Mouse (Mus musculus): ENCODE measurements around the gene Ano8. TPM values are rescaled to one million over a fixed set of nuclear protein-coding genes. Genes with fewer than 3 reads are reported as not detected.
"Not testable (repeated sequence)": the region's sequence is repeated elsewhere in the genome, so short reads cannot be mapped to it uniquely, and the experiment has no call there.

Ano8 gene
- polyA plus RNA-seq, 1 experiment: 3.3 TPM

DNA sequence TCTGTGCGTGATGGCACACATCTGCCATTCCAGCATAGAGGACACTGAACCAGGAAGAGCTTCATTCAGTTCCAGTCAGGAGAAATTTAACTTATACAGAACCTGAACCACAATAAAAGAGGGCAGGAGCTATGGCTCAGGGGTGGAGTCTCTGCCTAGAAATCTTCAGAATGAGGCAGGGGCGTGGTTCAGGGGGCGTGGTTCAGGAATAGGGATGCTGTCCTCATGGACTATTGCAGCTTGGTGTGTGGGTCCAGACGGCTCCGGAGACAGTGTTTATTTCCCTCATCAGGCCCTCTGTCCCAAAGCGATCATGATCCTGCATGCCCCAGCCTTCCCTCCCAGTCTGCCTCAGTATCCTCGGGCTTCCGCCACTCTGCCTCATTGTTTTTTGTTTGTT lies 31.1 kb downstream of the Ano8 start:
- Histone ChIP-seq H3K27me3 (replicated peaks) (peaks cover 47% of the 10 kb centered on the region), H3K4me1 (peaks cover 26% of the 10 kb centered on the region), H3K36me3 (replicated peaks; ENCODE audit: low read length) (peaks cover 27% of the 10 kb centered on the region), H3K4me3 (replicated peaks) (no peak overlapping the region), H3K9me3 (peaks cover 6% of the 10 kb centered on the region; the same call in 1 of the 2 replicates)
- no peak for TF ChIP-seq GATA1 (IDR thresholded peaks at IDR 0.05; ENCODE audit: borderline replicate concordance, low read length)
- no peak for TF ChIP-seq FLI1 (IDR thresholded peaks at IDR 0.05; ENCODE audit: low read length)

- no peak overlapping the region for H3K4me3 ChIP-seq (replicated peaks)
- peaks cover 9% of the 10 kb centered on the region for H3K36me3 ChIP-seq (replicated peaks; ENCODE audit: low read length)
- H3K9me3 ChIP-seq: peaks cover 7% of the 10 kb centered on the region; the same call in 1 of the 2 replicates
- H3K4me1 ChIP-seq: peaks cover 13% of the 10 kb centered on the region
- no peak for TF ChIP-seq FLI1 (IDR thresholded peaks at IDR 0.05; ENCODE audit: low read length)
- TF ChIP-seq GATA1 (IDR thresholded peaks at IDR 0.05; ENCODE audit: borderline replicate concordance, low read length): no peak
- H3K27me3 ChIP-seq (replicated peaks): peaks cover 43% of the 10 kb centered on the region
Measured at GRCm38 (mm10) chr8:71452669-71453068, 33.1 kb downstream of the Ano8 start.

- H3K4me1 ChIP-seq: peaks cover 4% of the 10 kb centered on the region
Measured at GRCm38 (mm10) chr8:71451777-71452176, 34.0 kb downstream of the Ano8 start.

DNA sequence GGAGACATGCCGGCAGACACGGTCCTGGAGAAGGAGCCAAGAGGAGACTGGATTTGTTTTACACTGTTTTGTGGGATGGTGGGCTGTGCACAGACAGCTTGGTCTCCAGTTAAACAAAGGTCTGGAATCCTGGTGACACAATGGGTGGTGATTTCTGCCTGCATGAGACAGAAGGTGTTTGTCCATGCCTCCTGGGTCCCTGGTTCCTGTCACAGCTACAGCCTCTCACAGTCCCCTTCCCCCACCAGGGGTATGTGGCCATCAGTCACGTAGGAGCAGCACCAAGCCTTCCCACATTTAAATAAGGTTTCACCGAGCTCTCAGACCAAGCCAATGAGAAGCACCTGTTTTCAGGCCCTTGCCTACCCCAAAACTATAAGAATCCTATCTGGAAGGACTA lies 34.4 kb downstream of the Ano8 start:
- Histone ChIP-seq H3K27me3 (replicated peaks) (peaks cover 47% of the 10 kb centered on the region), H3K9me3 (peaks cover 7% of the 10 kb centered on the region; the same call in 1 of the 2 replicates), H3K4me3 (replicated peaks) (no peak overlapping the region), H3K36me3 (replicated peaks; ENCODE audit: low read length) (no peaks in the 10 kb centered on the region), H3K4me1 (peaks cover 3% of the 10 kb centered on the region; the same call in 1 of the 2 replicates)
- TF ChIP-seq GATA1 (IDR thresholded peaks at IDR 0.05; ENCODE audit: borderline replicate concordance, low read length) (no peak), FLI1 (IDR thresholded peaks at IDR 0.05; ENCODE audit: low read length) (no peak)

More at GRCm38 (mm10) chr8:71451777-71452176, 34.0 kb downstream of the Ano8 start:
- Histone ChIP-seq H3K4me3 (replicated peaks) (no peak overlapping the region), H3K9me3 (peaks cover 7% of the 10 kb centered on the region; the same call in 1 of the 2 replicates), H3K27me3 (replicated peaks) (peaks cover 47% of the 10 kb centered on the region), H3K36me3 (replicated peaks; ENCODE audit: low read length) (peaks cover under 1% of the 10 kb centered on the region)
- TF ChIP-seq GATA1 (IDR thresholded peaks at IDR 0.05; ENCODE audit: borderline replicate concordance, low read length) (no peak), FLI1 (IDR thresholded peaks at IDR 0.05; ENCODE audit: low read length) (no peak)

DNA sequence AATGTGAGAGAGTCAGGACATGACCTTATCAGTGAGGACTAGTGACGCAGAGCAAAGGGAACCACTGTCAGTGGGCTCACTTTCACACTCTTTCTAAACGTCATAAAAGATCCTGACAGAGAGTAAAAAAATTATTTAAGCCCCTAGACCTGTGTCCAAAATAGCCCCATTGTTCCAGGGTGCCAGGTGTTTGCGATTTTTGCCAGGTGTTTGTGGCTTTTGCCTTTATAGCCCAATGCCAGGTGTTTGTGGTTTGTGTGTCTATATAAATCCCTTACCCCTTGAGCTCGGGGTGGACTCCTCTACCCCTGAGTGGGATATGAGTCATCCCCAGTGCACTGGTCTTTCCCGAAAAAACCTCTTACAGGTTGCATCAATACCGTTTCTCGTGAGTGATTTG lies 40.7 kb downstream of the Ano8 start:
- peaks cover 5% of the 10 kb centered on the region; the same call in 1 of the 2 replicates for H3K9me3 ChIP-seq
- no peak overlapping the region for H3K4me3 ChIP-seq (replicated peaks)
- H3K27me3 ChIP-seq (replicated peaks): peaks cover 31% of the 10 kb centered on the region
- TF ChIP-seq FLI1 (IDR thresholded peaks at IDR 0.05; ENCODE audit: low read length) (no peak), GATA1 (IDR thresholded peaks at IDR 0.05; ENCODE audit: borderline replicate concordance, low read length) (no peak)
- H3K4me1 ChIP-seq: peaks cover 6% of the 10 kb centered on the region; the same call in 1 of the 2 replicates
- no peaks in the 10 kb centered on the region for H3K36me3 ChIP-seq (replicated peaks; ENCODE audit: low read length)

DNA sequence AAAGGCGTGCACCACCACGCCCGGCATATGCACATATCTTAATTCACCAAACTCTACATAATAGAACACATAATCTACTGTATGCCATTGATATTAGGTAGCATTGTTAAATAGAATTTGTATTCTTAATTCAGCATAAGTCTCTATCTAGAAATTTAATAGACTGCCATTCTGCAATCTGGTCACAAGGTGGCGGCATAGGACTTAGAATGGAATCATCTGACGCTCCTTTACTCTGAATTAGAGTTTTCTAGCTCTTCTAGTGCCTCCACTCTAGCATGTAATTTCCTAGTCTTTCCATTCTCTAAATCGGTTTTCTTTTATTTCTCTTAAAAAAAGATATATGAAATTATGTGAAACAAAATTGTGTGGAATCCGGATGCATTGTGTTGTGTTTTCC lies 44.4 kb downstream of the Ano8 start:
- no peaks in the 10 kb centered on the region for H3K36me3 ChIP-seq (replicated peaks; ENCODE audit: low read length)
- H3K9me3 ChIP-seq: no peaks in the 10 kb centered on the region
- peaks cover 31% of the 10 kb centered on the region for H3K27me3 ChIP-seq (replicated peaks)
- TF ChIP-seq GATA1 (IDR thresholded peaks at IDR 0.05; ENCODE audit: borderline replicate concordance, low read length): no peak
- no peak for TF ChIP-seq FLI1 (IDR thresholded peaks at IDR 0.05; ENCODE audit: low read length)
- H3K4me3 ChIP-seq (replicated peaks): no peak overlapping the region
- H3K4me1 ChIP-seq: peaks cover 6% of the 10 kb centered on the region; the same call in 1 of the 2 replicates

GRCm38 (mm10) chr8:71437041-71437440 lies 48.7 kb downstream of the Ano8 start:
- H3K4me1 ChIP-seq: 0 out of 2 replicates have a peak, but pooled peaks cover 2% of the 10 kb centered on the region
- no peaks in the 10 kb centered on the region for H3K36me3 ChIP-seq (replicated peaks; ENCODE audit: low read length)
- no peak overlapping the region for H3K4me3 ChIP-seq (replicated peaks)
- H3K9me3 ChIP-seq: no peaks in the 10 kb centered on the region
- H3K27me3 ChIP-seq (replicated peaks): peaks cover 12% of the 10 kb centered on the region
- TF ChIP-seq GATA1 (IDR thresholded peaks at IDR 0.05; ENCODE audit: borderline replicate concordance, low read length) (no peak), FLI1 (IDR thresholded peaks at IDR 0.05; ENCODE audit: low read length) (no peak)

- not testable (repeated sequence) for H3K4me3 ChIP-seq (replicated peaks); H3K27me3 ChIP-seq (replicated peaks); H3K9me3 ChIP-seq; H3K4me1 ChIP-seq; H3K36me3 ChIP-seq (replicated peaks; ENCODE audit: low read length)
Measured at GRCm38 (mm10) chr8:71432935-71433334, 52.8 kb downstream of the Ano8 start.

Other genes starting within 250 kb of the Ano8 start
- 63.5 and 70.1 TPM in 2 replicates for gene Myo9b, start 213.2 kb downstream of the Ano8 start, polyA plus RNA-seq (2012; ENCODE audit: insufficient read depth, low replicate concordance)
- gene Haus8, start 213.0 kb downstream of the Ano8 start, polyA plus RNA-seq (2012; ENCODE audit: insufficient read depth, low replicate concordance): 9.3 and 14.0 TPM in 2 replicates
- gene Use1, start 119.1 kb downstream of the Ano8 start, polyA plus RNA-seq (2012; ENCODE audit: insufficient read depth, low replicate concordance): 136 and 255 TPM in 2 replicates
- 79.6 and 103 TPM in 2 replicates for gene Ocel1, start 114.7 kb downstream of the Ano8 start, polyA plus RNA-seq (2012; ENCODE audit: insufficient read depth, low replicate concordance)
- gene Nr2f6, start 104.0 kb downstream of the Ano8 start, polyA plus RNA-seq (2012; ENCODE audit: insufficient read depth, low replicate concordance): 20.8 and 45.4 TPM in 2 replicates
- gene Ushbp1, start 90.2 kb downstream of the Ano8 start, polyA plus RNA-seq (2012; ENCODE audit: insufficient read depth, low replicate concordance): 0.06 TPM in 1 of 2 replicates, not detected in the other
- 62.3 and 94.3 TPM in 2 replicates for gene Babam1, start 89.1 kb downstream of the Ano8 start, polyA plus RNA-seq (2012; ENCODE audit: insufficient read depth, low replicate concordance)
- gene Ankle1, start 80.0 kb downstream of the Ano8 start, polyA plus RNA-seq (2012; ENCODE audit: insufficient read depth, low replicate concordance): 3.3 and 6.3 TPM in 2 replicates
- gene Abhd8, start 22.3 kb downstream of the Ano8 start, polyA plus RNA-seq (2012; ENCODE audit: insufficient read depth, low replicate concordance): 8.9 and 22.6 TPM in 2 replicates
- gene Mrpl34, start 21.0 kb downstream of the Ano8 start, polyA plus RNA-seq (2012; ENCODE audit: insufficient read depth, low replicate concordance): 206 and 242 TPM in 2 replicates
- 346 and 1,390 TPM in 2 replicates for gene Dda1, start 16.8 kb downstream of the Ano8 start, polyA plus RNA-seq (2012; ENCODE audit: insufficient read depth, low replicate concordance)
- gene Gtpbp3, start 2.1 kb upstream of the Ano8 start, polyA plus RNA-seq (2012; ENCODE audit: insufficient read depth, low replicate concordance): 17.4 and 21.7 TPM in 2 replicates
- 4.0 and 6.0 TPM in 2 replicates for gene Plvap, start 25.8 kb upstream of the Ano8 start, polyA plus RNA-seq (2012; ENCODE audit: insufficient read depth, low replicate concordance)
- gene Ccdc194, start 39.7 kb upstream of the Ano8 start, polyA plus RNA-seq (2012; ENCODE audit: insufficient read depth, low replicate concordance): 0.16 TPM in 1 of 2 replicates, not detected in the other
- 105 and 345 TPM in 2 replicates for gene Bst2, start 51.5 kb upstream of the Ano8 start, polyA plus RNA-seq (2012; ENCODE audit: insufficient read depth, low replicate concordance)
- gene Mvb12a, start 57.0 kb upstream of the Ano8 start, polyA plus RNA-seq (2012; ENCODE audit: insufficient read depth, low replicate concordance): 199 and 226 TPM in 2 replicates
- gene Tmem221, start 72.9 kb upstream of the Ano8 start, polyA plus RNA-seq (2012; ENCODE audit: insufficient read depth, low replicate concordance): 1.3 TPM in 1 of 2 replicates, not detected in the other
- not detected in 2 replicates for gene Nxnl1, start 80.6 kb upstream of the Ano8 start, polyA plus RNA-seq (2012; ENCODE audit: insufficient read depth, low replicate concordance)
- 1.8 and 16.4 TPM in 2 replicates for gene Slc27a1, start 82.9 kb upstream of the Ano8 start, polyA plus RNA-seq (2012; ENCODE audit: insufficient read depth, low replicate concordance)
- 330 and 634 TPM in 2 replicates for gene Pgls, start 106.2 kb upstream of the Ano8 start, polyA plus RNA-seq (2012; ENCODE audit: insufficient read depth, low replicate concordance)
- 2.5 and 27.1 TPM in 2 replicates for gene Fam129c, start 111.7 kb upstream of the Ano8 start, polyA plus RNA-seq (2012; ENCODE audit: insufficient read depth, low replicate concordance)
- 14.0 and 14.8 TPM in 2 replicates for gene Colgalt1, start 125.0 kb upstream of the Ano8 start, polyA plus RNA-seq (2012; ENCODE audit: insufficient read depth, low replicate concordance)
- 8.9 and 10.8 TPM in 2 replicates for gene Unc13a, start 185.8 kb upstream of the Ano8 start, polyA plus RNA-seq (2012; ENCODE audit: insufficient read depth, low replicate concordance)
- 209 and 434 TPM in 2 replicates for gene Jak3, start 190.3 kb upstream of the Ano8 start, polyA plus RNA-seq (2012; ENCODE audit: insufficient read depth, low replicate concordance)
- gene Insl3, start 203.3 kb upstream of the Ano8 start, polyA plus RNA-seq (2012; ENCODE audit: insufficient read depth, low replicate concordance): 241 and 376 TPM in 2 replicates
- gene B3gnt3, start 215.8 kb upstream of the Ano8 start, polyA plus RNA-seq (2012; ENCODE audit: insufficient read depth, low replicate concordance): 0.77 TPM in 1 of 2 replicates, not detected in the other
- gene Fcho1, start 239.8 kb upstream of the Ano8 start, polyA plus RNA-seq (2012; ENCODE audit: insufficient read depth, low replicate concordance): 48.6 and 69.2 TPM in 2 replicates